Mouse (Mus musculus) embryo, embryonic 10.5 days (tissue): ENCODE results near the gene Il4ra.

Experiments used
- DNase-seq: peaks from one replicate; pipeline ENCODE4 v3.0.0-alpha.2; 2015; ENCODE audit warnings: low spot score

The Il4ra gene

DNA sequence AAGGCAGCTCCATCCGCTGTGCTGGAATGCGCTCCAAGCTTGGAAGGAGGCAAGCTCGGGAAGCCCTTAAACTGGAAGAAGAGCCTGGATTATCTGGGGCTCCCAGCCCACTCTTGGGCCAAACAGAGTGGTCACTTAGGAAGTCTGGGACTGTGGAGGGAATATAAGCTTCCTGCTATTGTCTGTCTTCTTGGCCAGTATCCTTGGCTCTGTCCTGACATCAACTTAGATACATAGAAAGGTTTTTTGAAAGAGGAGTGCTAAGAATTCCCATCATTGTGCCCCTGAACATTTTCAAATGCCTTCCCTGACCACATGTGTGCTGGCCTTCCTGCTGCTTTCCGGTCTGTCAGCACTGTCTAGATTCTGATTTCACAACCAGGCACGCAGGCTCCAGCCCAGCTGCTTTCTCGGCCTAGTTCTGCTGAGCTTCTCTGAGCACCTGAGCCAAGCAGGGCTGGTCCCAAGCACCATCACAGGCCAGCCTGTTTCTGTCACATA lies 989 bp upstream of the Il4ra start:
- DNase-seq, result no peak

DNA sequence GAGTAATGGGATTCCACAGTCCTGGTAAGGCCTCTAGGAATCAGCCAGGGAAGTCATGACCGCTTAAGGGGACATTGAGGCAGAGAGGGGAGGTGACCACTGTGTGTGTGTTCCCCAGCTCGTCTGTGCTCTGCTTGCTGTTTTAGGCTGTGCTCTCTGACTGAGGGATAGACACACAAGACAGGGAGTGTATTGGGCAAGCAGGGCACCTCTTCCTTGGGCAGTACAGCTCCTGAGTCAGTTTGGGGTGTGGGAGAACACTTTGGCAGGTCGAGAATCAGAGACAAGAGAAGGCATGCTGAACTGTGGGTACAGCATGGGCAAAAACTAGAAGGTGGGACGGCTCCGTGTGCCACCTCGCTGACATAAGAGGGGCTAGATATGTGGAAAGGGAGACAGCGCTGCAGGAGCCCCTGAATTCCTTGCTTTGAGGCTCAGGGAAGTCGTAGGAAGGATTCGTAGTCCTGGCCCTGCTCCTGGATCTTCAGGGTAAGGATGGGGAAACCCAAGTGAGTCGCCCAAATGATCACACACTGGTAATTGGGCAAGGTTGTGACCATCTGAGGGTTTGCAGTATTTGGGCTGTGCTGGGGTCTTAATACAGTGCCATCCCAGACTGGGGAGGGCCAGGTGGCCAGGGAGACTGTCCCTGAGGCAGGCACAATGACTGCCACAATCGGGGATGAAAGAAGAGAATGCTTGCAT lies 1.1 kb downstream of the Il4ra start:
- DNase-seq, result no peak

DNA sequence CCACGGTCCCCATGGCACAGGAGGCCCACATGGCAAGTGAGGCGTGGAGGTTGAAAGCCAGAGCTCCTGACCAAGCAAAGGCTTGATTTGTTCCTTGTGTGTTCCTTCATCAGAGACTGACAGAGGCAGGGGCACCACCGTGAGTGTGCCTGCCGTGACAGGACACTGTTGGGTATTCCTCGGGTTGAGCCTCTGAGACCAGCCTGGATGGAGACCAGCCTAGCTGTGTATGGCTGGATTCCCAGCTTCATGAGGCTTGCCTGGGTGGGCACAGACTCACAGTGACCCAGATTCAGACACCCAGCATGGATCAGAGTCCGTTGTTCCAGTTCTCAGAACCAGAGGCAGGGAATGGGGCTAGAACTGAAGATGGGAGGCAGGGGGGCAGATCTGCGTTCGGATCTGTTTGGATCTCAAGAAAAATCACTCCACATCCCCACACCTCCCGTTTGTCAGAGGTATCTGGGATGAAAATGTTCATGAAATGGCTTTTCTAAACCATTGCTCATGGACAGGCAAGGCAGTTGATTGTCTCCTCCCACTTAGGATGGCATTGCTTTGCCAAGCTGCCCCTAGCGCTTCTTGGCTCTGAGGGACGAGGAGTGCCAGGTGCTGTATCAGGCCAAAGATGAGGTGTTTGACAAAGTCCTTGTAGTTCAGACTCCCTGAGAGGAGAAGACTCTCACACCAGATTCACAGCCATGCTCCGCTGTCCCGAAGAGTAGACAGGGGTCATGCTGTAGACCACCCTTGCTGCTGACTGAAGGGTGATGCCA lies 1.9 kb downstream of the Il4ra start:
- no peak for DNase-seq

DNA sequence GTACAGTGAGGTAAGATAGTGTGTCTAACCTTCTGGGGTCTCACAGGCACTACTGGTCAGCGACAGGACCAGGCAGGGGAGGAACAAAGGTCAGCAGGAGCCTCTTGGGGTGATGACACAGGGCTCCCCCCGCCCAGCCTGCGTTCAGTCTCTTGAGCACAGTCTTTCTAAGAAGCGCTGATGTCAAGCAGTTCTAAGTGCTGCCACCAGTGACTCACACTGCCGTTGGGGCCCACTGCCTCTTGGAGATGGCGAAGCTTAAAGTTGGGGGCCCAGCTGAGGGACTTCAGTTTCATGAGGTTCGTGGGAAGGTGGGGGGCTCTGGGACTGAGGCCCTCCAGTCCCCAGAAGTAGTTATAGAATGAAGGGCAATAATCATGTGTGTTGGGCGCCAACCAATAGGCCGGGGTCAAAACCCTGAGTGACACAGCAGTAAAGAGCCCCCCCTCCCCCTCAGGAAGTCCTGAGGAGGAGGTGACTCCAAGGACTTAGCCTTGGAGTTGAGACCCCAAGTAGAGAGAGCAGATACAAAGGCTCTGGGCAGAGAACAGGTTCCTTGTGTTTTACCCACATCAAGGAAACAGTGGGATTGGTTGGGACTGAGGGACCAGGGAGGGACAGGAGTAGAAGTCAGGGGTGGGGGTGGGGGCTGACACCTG lies 2.7 kb downstream of the Il4ra start:
- no peak for DNase-seq

DNA sequence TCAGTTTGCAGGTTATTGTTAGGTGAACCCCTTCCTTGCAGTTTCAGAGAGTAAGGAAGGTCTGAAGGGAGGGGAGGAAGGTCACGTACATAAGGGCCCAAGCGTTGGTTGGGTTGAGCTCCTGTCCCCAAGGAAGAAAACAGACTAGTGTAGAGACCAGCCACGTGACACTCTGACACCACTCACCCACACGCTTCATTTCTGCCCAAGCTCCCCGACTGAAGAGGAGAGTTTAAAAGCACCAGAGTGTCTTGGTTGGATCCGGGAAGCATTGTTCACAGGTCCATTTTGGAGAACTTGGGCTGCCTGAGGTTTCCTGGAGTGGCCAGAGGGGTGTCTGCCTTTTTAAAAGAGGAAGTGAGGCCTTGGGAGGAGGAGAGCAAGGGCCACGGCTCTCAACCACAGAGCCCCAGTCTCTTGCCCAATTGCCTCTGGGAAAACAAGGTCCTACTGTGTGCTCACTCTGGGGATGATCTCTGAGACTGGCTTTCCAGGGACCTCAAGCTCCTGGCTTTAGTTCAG lies 3.5 kb downstream of the Il4ra start:
- DNase-seq, result no peak

DNA sequence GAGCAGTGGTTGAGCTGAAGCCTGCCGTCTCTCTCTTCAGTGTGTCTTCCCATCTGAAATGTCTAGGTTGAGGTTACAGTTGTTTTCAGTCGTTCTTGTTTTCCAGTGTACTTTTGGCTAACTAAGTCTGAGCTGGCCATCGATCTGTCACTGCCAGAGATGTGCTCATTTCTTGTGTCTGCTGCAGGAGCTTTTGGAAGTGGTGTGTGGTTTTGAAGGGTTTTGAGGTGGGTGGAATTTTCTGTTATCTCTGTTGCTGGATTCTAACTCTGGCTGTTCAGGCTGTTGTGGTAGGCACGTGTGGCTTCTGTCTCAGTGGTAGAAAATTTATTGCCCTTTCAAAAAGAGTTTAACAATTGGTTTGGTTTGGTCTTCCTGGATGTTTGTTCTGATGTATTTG lies 4.2 kb downstream of the Il4ra start:
- no peak for DNase-seq

DNA sequence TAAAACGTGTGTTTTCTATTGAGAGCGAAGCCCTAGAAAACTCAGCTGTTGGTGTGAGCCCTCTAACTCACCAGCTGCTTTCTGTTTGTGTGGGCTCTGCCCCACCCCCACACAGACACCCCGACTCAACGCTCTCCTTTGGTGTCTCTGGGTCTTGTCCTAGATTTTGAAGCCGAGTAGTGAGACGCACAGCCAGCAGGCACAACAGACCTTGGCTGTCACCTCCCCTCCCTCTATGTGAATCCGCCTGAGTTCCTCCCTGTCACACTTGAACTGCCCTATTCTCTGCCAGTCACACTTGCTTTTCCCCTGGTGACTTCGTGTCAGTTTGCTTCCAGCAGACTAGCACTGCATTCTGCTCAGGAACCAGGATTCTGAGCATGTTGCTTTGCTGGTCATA lies 4.9 kb downstream of the Il4ra start:
- no peak for DNase-seq

DNA sequence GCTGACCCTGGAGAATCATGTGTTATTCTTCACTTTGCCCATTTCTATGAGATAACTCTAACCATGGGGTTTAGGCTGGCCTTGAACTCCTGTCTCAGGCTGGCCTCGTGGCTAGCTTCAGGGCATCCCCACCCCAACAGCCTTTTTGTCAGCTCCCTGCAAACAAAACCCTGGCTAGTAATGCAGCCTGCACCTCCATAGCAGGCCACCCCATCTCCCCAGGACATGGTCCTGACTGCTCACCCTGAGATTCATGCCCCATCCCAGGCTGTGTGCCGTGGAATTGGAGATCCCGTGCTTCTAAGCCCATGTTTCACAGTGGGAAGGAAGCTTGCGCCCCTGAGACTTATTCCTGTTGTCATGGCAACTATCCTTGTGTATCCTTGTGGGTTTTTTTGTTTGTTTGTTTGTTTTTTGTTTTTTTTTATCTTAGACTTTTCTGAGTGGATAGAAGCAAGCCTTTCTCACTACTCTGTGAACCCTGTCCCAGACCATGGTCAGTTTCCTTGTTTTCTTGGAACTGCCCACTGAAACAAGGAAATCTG lies 6.6 kb downstream of the Il4ra start:
- DNase-seq, result no peak

DNA sequence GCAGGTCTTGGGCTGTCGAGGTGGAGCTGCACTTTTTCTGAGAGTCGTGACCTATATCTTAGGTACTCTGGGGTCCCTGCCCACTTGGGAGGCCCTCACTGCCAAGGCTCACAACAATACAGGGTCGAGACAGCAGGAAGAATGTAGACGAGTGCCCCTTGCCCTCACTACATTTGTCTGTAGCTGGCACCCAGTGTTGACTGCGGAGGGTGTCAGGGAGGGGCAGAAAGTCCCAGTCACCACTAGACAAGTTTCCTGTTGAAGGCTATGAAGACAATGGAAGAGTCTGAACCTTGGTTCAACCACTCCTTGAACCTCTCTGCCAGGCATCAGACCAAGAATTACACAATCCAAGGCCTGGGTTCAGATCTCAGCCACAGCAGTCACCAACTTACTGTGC lies 7.1 kb downstream of the Il4ra start:
- DNase-seq, result no peak

DNA sequence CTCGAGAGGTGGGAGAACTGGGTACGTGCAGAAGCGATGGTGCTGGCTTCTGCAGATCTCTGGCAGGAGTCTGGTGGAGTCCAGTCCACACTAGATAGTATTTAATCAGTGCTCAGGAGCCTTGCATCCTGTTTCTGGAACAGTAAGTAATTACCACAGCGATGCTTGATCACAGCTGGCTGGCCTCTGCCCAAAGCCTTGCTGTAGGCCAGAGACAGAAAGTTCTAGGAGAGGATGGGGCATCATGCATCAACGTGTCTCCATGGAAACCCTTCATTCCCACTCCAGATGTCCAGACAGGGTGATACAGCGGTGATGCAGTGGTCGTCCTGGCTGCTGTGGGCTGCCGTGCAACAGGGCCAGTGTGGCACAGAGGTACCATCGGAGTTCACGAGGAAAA lies 7.6 kb downstream of the Il4ra start:
- DNase-seq, result no peak

DNA sequence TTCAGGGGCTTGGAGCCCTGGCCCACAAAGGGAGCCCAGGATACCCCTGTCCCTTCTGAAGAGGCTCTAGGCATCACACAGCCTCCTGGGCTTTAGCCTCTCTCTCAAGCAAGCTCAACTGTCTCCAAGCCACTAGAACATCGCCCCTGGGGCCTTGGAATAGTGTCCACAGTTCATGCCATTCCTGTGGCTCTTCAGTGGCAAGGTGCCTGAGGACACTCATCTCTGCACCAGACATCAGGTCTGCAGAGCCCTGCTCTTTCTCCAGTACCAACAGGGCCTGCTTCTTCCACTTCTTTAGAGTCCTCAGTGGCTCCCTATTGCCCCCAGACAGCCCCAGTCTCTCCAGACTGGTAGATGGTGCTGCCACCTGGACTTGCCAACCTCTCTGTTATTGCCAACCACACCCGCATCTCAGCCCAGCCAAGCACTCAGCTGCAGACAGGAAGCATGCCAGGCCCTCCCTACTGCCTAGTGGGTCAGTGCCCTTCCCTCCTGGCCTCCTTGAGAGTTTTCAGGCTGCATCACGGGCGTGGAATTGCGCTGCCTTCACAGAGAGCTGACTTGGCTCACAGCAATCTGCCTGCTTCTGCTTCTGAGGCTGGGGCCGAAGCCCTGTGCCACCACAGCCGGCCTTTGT lies 8.3 kb downstream of the Il4ra start:
- no peak for DNase-seq

DNA sequence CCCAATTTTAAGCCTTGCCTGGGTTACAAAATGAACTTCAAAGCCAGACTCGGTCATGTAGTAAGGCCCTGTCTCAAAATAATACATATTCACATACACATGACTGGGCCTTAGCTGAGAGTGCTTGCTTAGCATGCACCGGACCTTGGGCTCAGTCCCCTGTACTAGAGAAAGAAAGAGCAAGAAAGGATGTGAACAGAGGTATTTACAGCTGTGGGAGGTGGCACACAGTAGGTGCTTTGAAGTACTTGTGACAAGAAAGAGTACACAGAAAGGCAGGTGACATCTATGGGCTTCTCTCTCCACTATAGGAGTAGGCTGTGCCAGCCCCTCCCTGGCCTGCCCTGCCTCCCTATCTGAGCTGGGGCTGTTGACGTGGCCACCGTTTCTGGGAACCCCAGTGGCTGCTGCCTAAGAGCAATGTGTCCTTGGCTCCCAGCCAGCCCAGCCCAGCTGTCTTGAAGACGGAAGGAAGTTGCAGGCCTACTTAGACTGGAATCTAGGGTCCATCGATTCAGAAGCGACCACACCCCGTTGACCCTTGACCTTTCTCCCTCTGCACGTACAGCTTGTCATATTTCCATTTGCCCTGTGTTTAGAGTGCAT lies 9.3 kb downstream of the Il4ra start:
- no peak for DNase-seq

DNA sequence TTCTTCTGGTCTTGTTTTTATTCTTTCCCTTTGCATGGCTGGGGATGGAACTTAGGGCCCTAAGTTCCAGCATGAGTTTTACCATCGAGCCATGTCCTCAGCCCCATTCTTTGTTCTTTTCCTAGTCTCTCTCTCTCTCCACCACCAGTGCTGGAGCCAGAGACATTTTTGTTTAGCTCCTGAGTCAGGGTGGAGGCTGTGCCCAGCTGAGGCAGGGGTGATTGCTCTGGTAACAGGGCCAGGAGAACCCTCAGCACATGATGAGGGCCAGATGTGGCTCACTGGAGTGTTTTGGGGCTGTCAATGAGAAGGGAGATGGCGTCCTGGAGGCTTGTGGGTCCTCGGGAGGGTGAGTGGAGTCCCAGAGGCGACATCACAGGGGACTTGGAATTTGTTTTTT lies 10.5 kb downstream of the Il4ra start:
- DNase-seq, result no peak

DNA sequence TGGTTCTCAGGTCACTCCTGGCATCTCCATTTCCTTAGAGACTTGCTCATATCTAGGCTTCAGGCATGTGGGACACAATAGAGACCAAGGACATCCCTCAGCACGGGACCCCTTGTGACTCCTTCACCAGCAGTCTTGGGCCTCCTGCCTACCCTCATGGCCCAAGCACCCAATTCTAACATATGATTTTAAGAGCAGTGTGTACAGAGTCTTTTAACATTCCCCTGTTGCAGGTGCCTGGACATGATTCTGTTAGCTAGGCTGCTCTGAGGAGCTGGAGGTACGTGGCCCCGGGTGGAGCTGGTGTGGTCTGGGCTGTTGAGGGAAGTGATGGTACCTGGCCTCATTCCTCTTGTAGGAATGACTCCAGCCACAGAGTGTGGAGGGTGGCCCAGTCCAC lies 11.2 kb downstream of the Il4ra start:
- DNase-seq, result no peak

DNA sequence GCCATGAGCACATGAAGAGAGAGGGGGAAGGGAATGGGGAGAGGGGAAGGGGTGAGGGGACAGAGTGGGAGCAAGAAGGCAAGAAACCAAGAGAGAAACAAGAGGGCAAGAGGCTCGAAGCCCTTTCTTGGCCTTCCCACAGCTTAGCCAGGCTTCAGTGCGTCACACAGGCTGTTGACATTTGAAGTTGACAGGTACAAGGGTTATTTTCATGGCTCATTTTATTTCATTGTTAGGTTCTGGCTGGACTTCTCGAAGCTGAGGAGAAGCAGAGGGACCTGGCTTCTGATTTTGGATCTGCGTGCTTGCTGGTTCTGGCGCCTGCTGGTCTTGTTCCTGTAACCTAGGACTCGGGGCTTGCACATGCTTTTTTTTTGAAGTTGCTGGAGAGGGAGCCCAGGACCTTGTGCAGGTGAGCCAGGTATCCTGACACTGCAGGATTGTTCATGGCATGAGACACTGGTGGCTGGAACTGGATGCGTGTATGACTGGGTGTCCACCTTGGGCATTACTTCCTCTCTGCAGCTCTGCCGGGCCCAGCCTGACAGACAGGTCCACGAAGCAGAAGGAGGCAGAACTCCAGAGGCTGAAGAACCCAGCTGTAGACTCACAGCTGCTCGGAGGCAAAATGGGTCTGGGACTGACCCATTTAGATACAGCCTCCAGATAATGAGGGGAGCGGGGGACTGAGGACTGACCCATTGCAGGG lies 12.6 kb downstream of the Il4ra start:
- DNase-seq, result no peak

DNA sequence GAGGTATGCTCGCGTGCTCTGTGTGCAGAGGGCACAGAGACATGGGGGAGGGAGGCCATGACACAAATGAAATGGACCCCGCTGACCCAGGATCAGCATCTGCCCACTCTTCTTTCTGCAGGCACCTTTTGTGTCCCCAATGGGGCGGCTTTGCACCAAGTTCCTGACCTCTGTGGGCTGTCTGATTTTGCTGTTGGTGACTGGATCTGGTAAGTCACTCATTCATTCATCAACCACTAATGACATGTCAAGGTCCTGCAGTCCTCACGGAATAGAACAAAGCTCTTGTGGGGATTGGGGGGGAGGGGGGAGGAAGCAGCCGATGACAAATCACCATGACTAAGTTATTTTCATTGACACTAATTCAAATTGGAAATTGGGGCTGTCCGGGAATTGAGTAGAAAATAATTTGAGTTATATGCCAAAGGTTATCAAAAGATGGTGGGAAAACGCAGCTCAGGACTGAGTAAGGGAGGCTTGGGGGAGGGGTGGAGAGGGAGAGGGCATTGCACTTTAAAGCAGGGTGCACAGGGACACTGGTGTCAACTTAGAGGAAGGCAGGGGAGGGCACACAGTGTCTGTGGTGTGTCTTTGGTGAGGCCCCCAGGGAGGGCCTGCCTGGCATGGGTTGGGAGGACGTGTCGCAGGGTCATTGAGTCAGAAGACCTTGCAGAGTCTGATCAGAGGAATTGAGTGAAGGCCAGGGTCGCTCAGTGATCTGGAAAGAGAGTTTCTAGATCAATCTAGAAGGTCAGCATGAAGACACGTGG lies 13.8 kb downstream of the Il4ra start:
- DNase-seq, result peak; percentile 50

DNA sequence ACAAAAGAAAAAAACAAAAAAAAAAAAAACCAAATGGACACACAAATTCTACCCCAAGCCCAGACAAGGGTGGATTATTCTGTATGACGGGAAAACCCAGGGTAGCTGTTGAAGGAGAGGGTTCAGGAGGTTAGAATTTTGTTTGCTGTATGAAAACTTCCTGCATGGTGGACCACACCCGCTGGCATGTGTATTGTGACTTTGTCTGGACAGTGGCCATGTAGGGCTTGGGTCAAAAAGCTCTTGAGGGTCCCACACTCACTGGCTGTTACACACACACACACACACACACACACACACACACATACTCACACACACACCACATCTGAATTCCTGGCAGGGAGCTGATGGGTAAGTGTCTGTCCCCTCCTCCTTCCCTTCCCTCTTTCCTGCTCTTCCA lies 14.5 kb downstream of the Il4ra start:
- no peak for DNase-seq

DNA sequence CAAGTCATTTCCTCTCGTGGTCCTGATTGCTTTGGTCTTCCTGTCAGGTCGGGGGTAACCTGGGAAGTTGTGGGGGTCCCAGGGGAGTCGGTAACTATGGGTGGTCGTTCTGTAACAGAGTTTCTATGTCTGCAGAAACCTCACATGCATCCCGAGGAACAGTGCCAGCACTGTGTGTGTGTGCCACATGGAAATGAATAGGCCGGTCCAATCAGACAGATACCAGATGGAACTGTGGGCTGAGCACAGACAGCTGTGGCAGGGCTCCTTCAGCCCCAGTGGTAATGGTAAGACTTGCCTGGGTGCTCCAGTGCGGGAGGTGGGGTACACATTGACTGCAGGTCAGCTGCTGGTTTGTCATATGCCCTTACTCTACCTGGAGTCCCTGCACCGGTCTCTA lies 17.0 kb downstream of the Il4ra start:
- no peak for DNase-seq

DNA sequence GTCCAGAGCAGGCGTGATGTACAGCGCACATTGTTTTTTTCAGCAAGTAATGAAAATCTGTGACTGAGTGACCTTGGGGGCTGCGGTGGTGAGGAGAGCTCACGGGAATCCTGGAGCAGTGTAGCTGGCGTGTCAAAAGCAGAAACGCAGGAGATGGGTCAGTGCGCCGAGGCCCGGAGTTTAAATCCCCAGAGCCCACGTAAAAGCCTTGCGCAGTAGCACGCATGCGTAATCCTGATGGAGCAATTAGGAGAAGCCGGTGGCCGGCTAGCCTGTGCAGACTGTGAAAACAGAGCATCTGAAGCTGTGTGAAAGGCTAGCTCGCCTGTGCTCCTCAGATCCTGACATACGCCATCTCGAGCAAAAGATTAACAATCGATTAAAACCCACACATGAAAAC lies 20.0 kb downstream of the Il4ra start:
- no peak for DNase-seq

DNA sequence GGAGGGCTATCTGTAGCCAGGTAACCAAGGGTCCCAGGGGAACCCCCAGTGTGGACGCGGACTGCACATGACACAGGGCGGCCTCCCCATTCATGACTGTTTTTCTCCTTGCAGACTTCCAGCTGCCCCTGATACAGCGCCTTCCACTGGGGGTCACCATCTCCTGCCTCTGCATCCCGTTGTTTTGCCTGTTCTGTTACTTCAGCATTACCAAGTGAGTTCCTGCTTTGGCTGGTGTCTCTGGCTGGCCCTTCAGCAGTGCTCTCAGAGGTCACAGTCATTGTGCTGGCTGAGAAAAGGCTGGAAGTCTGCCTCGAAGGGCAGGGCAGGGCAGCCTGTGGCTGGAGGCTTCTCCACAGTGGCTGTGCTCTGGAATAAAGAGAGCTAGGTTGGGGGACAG lies 20.8 kb downstream of the Il4ra start:
- DNase-seq, result no peak
